Mouse (Mus musculus) forebrain, postnatal 0 days (tissue): Measurements from ENCODE around the gene Rcvrn. TPM values are rescaled to one million over a fixed set of nuclear protein-coding genes. Genes with fewer than 3 reads are reported as not detected.

Experiments used
- ATAC-seq: fragments of 200-750 bp; cut with Nextera tagmentation; 2 replicates; pipeline ENCODE4 v1.8.0; 2017; ENCODE audit warnings: mild to moderate bottlenecking, moderate library complexity
- DNase-seq: peaks from one replicate; pipeline ENCODE4 v3.0.0-alpha.2; 2015
- H3K27ac ChIP-seq: fragments of 300-500 bp; sonication (generic); 2 replicates; pipeline ENCODE4 v1.5.1; 2014; ENCODE audit warnings: low read depth, mild to moderate bottlenecking, antibody characterized with exemption, low read length, moderate library complexity, mixed read lengths
- H3K27me3 ChIP-seq: fragments of 300-500 bp; sonication (generic); 2 replicates; pipeline ENCODE4 v1.6.1; 2014; ENCODE audit warnings: mild to moderate bottlenecking, low read length, mixed read lengths; ENCODE audit not compliant: insufficient read depth
- H3K36me3 ChIP-seq: fragments of 300-500 bp; sonication (generic); 2 replicates; pipeline ENCODE4 v1.6.1; 2014; ENCODE audit warnings: mild to moderate bottlenecking, moderate library complexity; ENCODE audit not compliant: insufficient read depth
- H3K4me1 ChIP-seq: fragments of 300-500 bp; sonication (generic); 2 replicates; pipeline ENCODE4 v1.6.1; 2014; ENCODE audit warnings: antibody characterized with exemption; ENCODE audit not compliant: insufficient read depth
- H3K4me2 ChIP-seq: fragments of 300-500 bp; sonication (generic); 2 replicates; pipeline ENCODE4 v1.6.1; 2014; ENCODE audit warnings: low read depth, mild to moderate bottlenecking, moderate library complexity
- H3K4me3 ChIP-seq: fragments of 300-500 bp; sonication (generic); 2 replicates; pipeline ENCODE4 v1.5.1; 2014; ENCODE audit warnings: low read depth, low read length, mixed read lengths
- H3K9ac ChIP-seq: fragments of 300-500 bp; sonication (generic); 2 replicates; pipeline ENCODE4 v1.6.1; 2014; ENCODE audit warnings: mild to moderate bottlenecking
- H3K9me3 ChIP-seq: fragments of 300-500 bp; sonication (generic); 2 replicates; pipeline ENCODE4 v1.6.1; 2016; ENCODE audit warnings: low read length
- CTCF ChIP-seq: sonication (generic); IDR thresholded peaks from 2 replicates; pipeline ENCODE4 v1.5.1; 2016; ENCODE audit warnings: antibody characterized with exemption, control low read depth, low read depth
- WGBS: fragments of 180-500 bp; shearing (Covaris S2); extraction: QIAGEN DNeasy Blood & Tissue Kit; methylation state at CpG from one replicate; pipeline ENCODE4 v1.1.7; 2014; 5-methylcytosine and 5-hydroxymethylcytosine counted together
- polyA plus RNA-seq: library from polyadenylated mRNA; unstranded; fragments of >200 nt; fragmentation: Nextera tagmentation; extraction: Ambion mirVana; gene quantifications from 2 replicates; pipeline ENCODE4 v1.2.1, GENCODE M21; 2015
- total RNA-seq: library from RNA; depleted of rRNA; stranded (reverse); fragments of >200 nt; gene quantifications from 2 replicates; pipeline ENCODE4 v1.2.3, GENCODE M21; 2014; rRNA removed

The Rcvrn gene
- total and polyA plus RNA-seq, 2 experiments from 2014 or later: 1.00 TPM; not detected in 1

GRCm38 (mm10) chr11:67728726-67729125, 33.6 kb downstream of the Rcvrn start:
- H3K27me3 ChIP-seq: no peaks in the 10 kb centered on the region
- no peak overlapping the region for H3K9ac ChIP-seq
- H3K9me3 ChIP-seq: no peaks in the 10 kb centered on the region
- H3K36me3 ChIP-seq: no peaks in the 10 kb centered on the region
- no peak overlapping the region for H3K4me3 ChIP-seq
- DNase-seq (no peak), ATAC-seq (no peak)
- TF ChIP-seq CTCF: no peak
- no peak overlapping the region for H3K27ac ChIP-seq
- H3K4me1 ChIP-seq: no peaks in the 10 kb centered on the region
- H3K4me2 ChIP-seq: no peak overlapping the region

- H3K36me3 ChIP-seq: no peaks in the 10 kb centered on the region
- DNase-seq: no peak
- no peak for ATAC-seq
- no peak overlapping the region for H3K4me3 ChIP-seq
- H3K27ac ChIP-seq: no peak overlapping the region
- no peaks in the 10 kb centered on the region for H3K4me1 ChIP-seq
- 78% methylated on average over 2 of the region's 2 CpGs for WGBS
- H3K9me3 ChIP-seq: no peaks in the 10 kb centered on the region
- no peaks in the 10 kb centered on the region for H3K27me3 ChIP-seq
- H3K9ac ChIP-seq: no peak overlapping the region
- no peak for TF ChIP-seq CTCF
- no peak overlapping the region for H3K4me2 ChIP-seq
Measured at GRCm38 (mm10) chr11:67731056-67731455, 35.9 kb downstream of the Rcvrn start.

GRCm38 (mm10) chr11:67733726-67734125, 38.6 kb downstream of the Rcvrn start:
- WGBS: 88% methylated on average over 1 of the region's 1 CpGs
- no peak for TF ChIP-seq CTCF
- DNase-seq: no peak

GRCm38 (mm10) chr11:67734597-67734996, 39.5 kb downstream of the Rcvrn start:
- TF ChIP-seq CTCF: no peak

More at GRCm38 (mm10) chr11:67733726-67734125, 38.6 kb downstream of the Rcvrn start:
- no peaks in the 10 kb centered on the region for H3K9me3 ChIP-seq
- no peak overlapping the region for H3K4me2 ChIP-seq
- H3K27me3 ChIP-seq: no peaks in the 10 kb centered on the region
- no peaks in the 10 kb centered on the region for H3K4me1 ChIP-seq
- H3K36me3 ChIP-seq: no peaks in the 10 kb centered on the region
- no peak overlapping the region for H3K4me3 ChIP-seq
- no peak overlapping the region for H3K9ac ChIP-seq
- H3K27ac ChIP-seq: no peak overlapping the region
- ATAC-seq: no peak

GRCm38 (mm10) chr11:67738345-67738744, 43.2 kb downstream of the Rcvrn start:
- WGBS: 88% methylated on average over 6 of the region's 6 CpGs

More at GRCm38 (mm10) chr11:67734597-67734996, 39.5 kb downstream of the Rcvrn start:
- WGBS: 72% methylated on average over 3 of the region's 3 CpGs
- H3K4me3 ChIP-seq: no peak overlapping the region
- no peaks in the 10 kb centered on the region for H3K36me3 ChIP-seq
- no peak for ATAC-seq
- H3K4me2 ChIP-seq: no peak overlapping the region
- no peaks in the 10 kb centered on the region for H3K27me3 ChIP-seq
- H3K27ac ChIP-seq: no peak overlapping the region
- no peak for DNase-seq
- no peaks in the 10 kb centered on the region for H3K4me1 ChIP-seq
- H3K9me3 ChIP-seq: no peaks in the 10 kb centered on the region
- no peak overlapping the region for H3K9ac ChIP-seq

GRCm38 (mm10) chr11:67738846-67739490, 43.8 kb downstream of the Rcvrn start:
- Histone ChIP-seq H3K4me2 (no peak overlapping the region), H3K27ac (no peak overlapping the region), H3K4me1 (no peaks in the 10 kb centered on the region), H3K9me3 (no peaks in the 10 kb centered on the region), H3K4me3 (no peak overlapping the region), H3K36me3 (no peaks in the 10 kb centered on the region), H3K27me3 (no peaks in the 10 kb centered on the region), H3K9ac (no peak overlapping the region)
- peak; percentile 46 for DNase-seq
- ATAC-seq: no peak
- 76% methylated on average over 5 of the region's 5 CpGs for WGBS
- TF ChIP-seq CTCF: no peak

More at GRCm38 (mm10) chr11:67738345-67738744, 43.2 kb downstream of the Rcvrn start:
- Histone ChIP-seq H3K9me3 (no peaks in the 10 kb centered on the region), H3K4me3 (no peak overlapping the region), H3K36me3 (no peaks in the 10 kb centered on the region), H3K9ac (no peak overlapping the region), H3K4me2 (no peak overlapping the region), H3K27ac (no peak overlapping the region), H3K4me1 (no peaks in the 10 kb centered on the region), H3K27me3 (no peaks in the 10 kb centered on the region)
- DNase-seq: no peak
- no peak for TF ChIP-seq CTCF
- no peak for ATAC-seq

GRCm38 (mm10) chr11:67741569-67741968, 46.4 kb downstream of the Rcvrn start:
- no peak for ATAC-seq
- H3K27me3 ChIP-seq: no peaks in the 10 kb centered on the region
- no peak for DNase-seq
- no peaks in the 10 kb centered on the region for H3K36me3 ChIP-seq
- H3K9ac ChIP-seq: no peak overlapping the region
- H3K4me2 ChIP-seq: no peak overlapping the region
- no peaks in the 10 kb centered on the region for H3K9me3 ChIP-seq
- TF ChIP-seq CTCF: 0 out of 2 replicates have a peak, but pooled peaks have one; percentile 14
- no peak overlapping the region for H3K27ac ChIP-seq
- no peaks in the 10 kb centered on the region for H3K4me1 ChIP-seq
- no peak overlapping the region for H3K4me3 ChIP-seq

Other genes starting within 250 kb of the Rcvrn start
- 176 and 187 TPM in 2 replicates for gene Gas7, start 239.9 kb upstream of the Rcvrn start, total RNA-seq
- gene Gas7, start 239.9 kb upstream of the Rcvrn start, polyA plus RNA-seq: 119 and 124 TPM in 2 replicates
- 0.05 and 0.08 TPM in 2 replicates for gene Glp2r, start 75.8 kb downstream of the Rcvrn start, total RNA-seq
- 0.04 and 0.07 TPM in 2 replicates for gene Glp2r, start 75.8 kb downstream of the Rcvrn start, polyA plus RNA-seq
- not detected in 2 replicates for gene Gsg1l2, start 79.3 kb downstream of the Rcvrn start, total RNA-seq
- gene Gsg1l2, start 79.3 kb downstream of the Rcvrn start, polyA plus RNA-seq: not detected in 2 replicates
- 2.0 and 4.1 TPM in 2 replicates for gene Dhrs7c, start 102.9 kb downstream of the Rcvrn start, total RNA-seq
- 0.13 TPM in 1 of 2 replicates, not detected in the other for gene Dhrs7c, start 102.9 kb downstream of the Rcvrn start, polyA plus RNA-seq
- gene Usp43, start 226.8 kb downstream of the Rcvrn start, total RNA-seq: 7.0 and 12.3 TPM in 2 replicates
- gene Usp43, start 226.8 kb downstream of the Rcvrn start, polyA plus RNA-seq: 3.8 and 4.8 TPM in 2 replicates